Mouse (Mus musculus) myocyte (in vitro differentiated cells): Measurements from ENCODE around the gene Olfr1037. TPM values are rescaled to one million over a fixed set of nuclear protein-coding genes. Genes with fewer than 3 reads are reported as not detected.

Experiments used
- H3K27me3 ChIP-seq: one replicate; pipeline ENCODE4 v1.6.1; 2011; ENCODE audit not compliant: control insufficient read depth, insufficient read depth, insufficient read length
- H3K36me3 ChIP-seq: one replicate; pipeline ENCODE4 v1.6.1; 2011; ENCODE audit not compliant: control insufficient read depth, insufficient read depth
- H3K4me2 ChIP-seq: one replicate; pipeline ENCODE4 v1.6.1; 2011; ENCODE audit warnings: low read depth, control low read depth
- H3K4me3 ChIP-seq: one replicate; pipeline ENCODE4 v1.5.1; 2011; ENCODE audit warnings: mild to moderate bottlenecking, control low read depth, moderate library complexity
- H3K79me2 ChIP-seq: one replicate; pipeline ENCODE4 v1.6.1; 2011; ENCODE audit not compliant: control insufficient read depth, insufficient read depth
- H3ac ChIP-seq: one replicate; pipeline ENCODE4 v1.6.1; 2011; ENCODE audit not compliant: control insufficient read depth, insufficient read length
- CEBPB ChIP-seq: IDR thresholded peaks from 2 replicates; pipeline ENCODE4 v1.6.1; 2011; ENCODE audit warnings: mild to moderate bottlenecking, moderate library complexity; ENCODE audit not compliant: poor library complexity, insufficient read depth, severe bottlenecking
- E2F4 ChIP-seq: IDR thresholded peaks from one replicate; pipeline ENCODE4 v1.6.1; 2011; ENCODE audit warnings: mild to moderate bottlenecking, control low read depth, moderate library complexity; ENCODE audit not compliant: insufficient read depth
- MAX ChIP-seq: IDR thresholded peaks from one replicate; pipeline ENCODE4 v1.6.1; 2011; ENCODE audit warnings: low read depth, mild to moderate bottlenecking, control low read depth
- MYOD1 ChIP-seq, 3 experiments: IDR thresholded peaks; one replicate each; pipeline ENCODE4 v1.6.1; 2011; ENCODE audit warnings: control low read depth in 2 of 3, low read depth in 2 of 3, mild to moderate bottlenecking in 2 of 3, moderate library complexity in 1 of 3; ENCODE audit not compliant: insufficient read length in 2 of 3, control insufficient read depth in 1 of 3
- POLR2A ChIP-seq: IDR thresholded peaks from one replicate; pipeline ENCODE4 v1.6.1; 2011; ENCODE audit warnings: low read depth, mild to moderate bottlenecking, control low read depth, moderate library complexity; ENCODE audit not compliant: insufficient read length
- REST ChIP-seq: IDR thresholded peaks from one replicate; pipeline ENCODE4 v1.6.1; 2011; ENCODE audit warnings: mild to moderate bottlenecking, control low read depth, moderate library complexity; ENCODE audit not compliant: insufficient read depth, insufficient read length
- SRF ChIP-seq: IDR thresholded peaks from one replicate; pipeline ENCODE4 v1.6.1; 2011; ENCODE audit warnings: low read depth; ENCODE audit not compliant: control insufficient read depth, insufficient read length
- TCF12 ChIP-seq: IDR thresholded peaks from one replicate; pipeline ENCODE4 v1.6.1; 2011; ENCODE audit warnings: mild to moderate bottlenecking, control low read depth; ENCODE audit not compliant: poor library complexity, insufficient read depth, severe bottlenecking
- TCF3 ChIP-seq: IDR thresholded peaks from one replicate; pipeline ENCODE4 v1.6.1; 2011; ENCODE audit warnings: low read depth, control low read depth; ENCODE audit not compliant: insufficient read length
- USF1 ChIP-seq: IDR thresholded peaks from one replicate; pipeline ENCODE4 v1.6.1; 2011; ENCODE audit warnings: low read depth, mild to moderate bottlenecking, control low read depth, moderate library complexity
- polyA plus RNA-seq: library from polyadenylated mRNA; unstranded; fragments of >200 nt; fragmentation: generic; extraction: Trizol; gene quantifications from one replicate; pipeline ENCODE4 v1.2.1, GENCODE M21; 2012; ENCODE audit warnings: missing spikeins

The Olfr1037 gene
- polyA plus RNA-seq, 1 experiment, result not detected

- Histone ChIP-seq H3K36me3 (no peaks in the 10 kb centered on the region), H3K27me3 (no peaks in the 10 kb centered on the region), H3ac (no peak within 1 kb of the TSS), H3K4me3 (no peak within 1 kb of the TSS), H3K4me2 (no peak within 1 kb of the TSS), H3K79me2 (no peaks in the 10 kb centered on the region)
- TF ChIP-seq TCF3 (no peak), MYOD1 (IDR thresholded peaks at IDR 0.05; ENCODE audit: control insufficient read depth in 1 of 3, insufficient read length in 2 of 3, low read depth in 2 of 3) (no peak), CEBPB (no peak), MAX (no peak), SRF (no peak), REST (no peak), USF1 (no peak), POLR2A (no peak), TCF12 (no peak), E2F4 (no peak)
Measured at GRCm38 (mm10) chr2:86045561-86045960, 41.6 kb downstream of the Olfr1037 start, which contains the start of gene Olfr1034. TSS of gene Olfr1034 (plus strand) at chr2:86045861.

Other genes starting within 250 kb of the Olfr1037 start
- gene Olfr1019, start 241.9 kb downstream of the Olfr1037 start, polyA plus RNA-seq, result not detected
- gene Olfr1020, start 240.4 kb downstream of the Olfr1037 start, polyA plus RNA-seq, result not detected
- gene Olfr1022, start 218.8 kb downstream of the Olfr1037 start, polyA plus RNA-seq, result not detected
- gene Olfr1023, start 201.7 kb downstream of the Olfr1037 start, polyA plus RNA-seq, result not detected
- gene Olfr1024, start 182.3 kb downstream of the Olfr1037 start, polyA plus RNA-seq, result not detected
- gene Olfr1025-ps1, start 172.2 kb downstream of the Olfr1037 start, polyA plus RNA-seq, result not detected
- not detected for gene Olfr1026, start 165.8 kb downstream of the Olfr1037 start, polyA plus RNA-seq
- not detected for gene Olfr1028, start 136.9 kb downstream of the Olfr1037 start, polyA plus RNA-seq
- not detected for gene Olfr1029, start 113.5 kb downstream of the Olfr1037 start, polyA plus RNA-seq
- gene Olfr1030, start 108.1 kb downstream of the Olfr1037 start, polyA plus RNA-seq, result not detected
- gene Olfr1031, start 97.1 kb downstream of the Olfr1037 start, polyA plus RNA-seq, result not detected
- gene Olfr1032, start 81.8 kb downstream of the Olfr1037 start, polyA plus RNA-seq, result not detected
- not detected for gene Olfr1033, start 66.8 kb downstream of the Olfr1037 start, polyA plus RNA-seq
- not detected for gene Olfr1034, start 41.5 kb downstream of the Olfr1037 start, polyA plus RNA-seq
- gene Olfr1036, start 13.4 kb downstream of the Olfr1037 start, polyA plus RNA-seq, result not detected
- gene Olfr1039, start 48.5 kb upstream of the Olfr1037 start, polyA plus RNA-seq, result not detected
- not detected for gene Olfr1040, start 59.3 kb upstream of the Olfr1037 start, polyA plus RNA-seq
- gene Olfr1042, start 74.5 kb upstream of the Olfr1037 start, polyA plus RNA-seq, result not detected
- gene Olfr1043, start 80.1 kb upstream of the Olfr1037 start, polyA plus RNA-seq, result not detected
- gene Olfr1044, start 90.4 kb upstream of the Olfr1037 start, polyA plus RNA-seq, result not detected
- gene Olfr52, start 98.3 kb upstream of the Olfr1037 start, polyA plus RNA-seq, result not detected
- gene Olfr1045, start 115.6 kb upstream of the Olfr1037 start, polyA plus RNA-seq, result not detected
- gene Olfr1046, start 131.9 kb upstream of the Olfr1037 start, polyA plus RNA-seq, result not detected
- not detected for gene Olfr1047, start 144.0 kb upstream of the Olfr1037 start, polyA plus RNA-seq
- gene Olfr1048, start 152.9 kb upstream of the Olfr1037 start, polyA plus RNA-seq, result not detected
- gene Olfr1049, start 170.9 kb upstream of the Olfr1037 start, polyA plus RNA-seq, result not detected
- not detected for gene Olfr1051, start 191.7 kb upstream of the Olfr1037 start, polyA plus RNA-seq
- not detected for gene Olfr1052, start 205.1 kb upstream of the Olfr1037 start, polyA plus RNA-seq
- gene Olfr1053, start 227.9 kb upstream of the Olfr1037 start, polyA plus RNA-seq, result not detected
- not detected for gene Olfr1054, start 248.0 kb upstream of the Olfr1037 start, polyA plus RNA-seq